Mouse (Mus musculus): ENCODE data around the gene Mepe.

Gene Mepe

DNA sequence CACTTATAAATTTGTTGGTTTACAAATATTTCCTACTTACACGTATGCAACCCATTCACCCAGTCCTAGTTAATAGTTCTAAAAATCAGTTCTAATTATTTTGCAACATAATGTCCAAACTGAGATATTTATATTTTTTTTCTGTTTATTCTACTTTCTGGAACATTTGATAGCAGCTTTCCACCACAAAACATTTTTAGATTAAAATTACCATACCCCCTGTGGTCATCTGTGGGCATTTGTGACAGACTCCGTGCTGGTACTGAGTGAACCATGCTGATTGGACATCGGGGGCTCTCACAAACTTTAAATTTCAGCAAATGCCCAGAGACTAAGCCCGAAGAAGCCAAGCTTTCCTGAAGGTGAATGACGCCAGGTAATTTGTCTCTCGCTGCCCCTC lies at the start of gene Mepe:
TSS of gene Mepe (plus strand) at position 301 of the 400 bp plus-strand sequence.
- DNase-seq (ENCODE audit: low read depth, low spot score): no peak

DNA sequence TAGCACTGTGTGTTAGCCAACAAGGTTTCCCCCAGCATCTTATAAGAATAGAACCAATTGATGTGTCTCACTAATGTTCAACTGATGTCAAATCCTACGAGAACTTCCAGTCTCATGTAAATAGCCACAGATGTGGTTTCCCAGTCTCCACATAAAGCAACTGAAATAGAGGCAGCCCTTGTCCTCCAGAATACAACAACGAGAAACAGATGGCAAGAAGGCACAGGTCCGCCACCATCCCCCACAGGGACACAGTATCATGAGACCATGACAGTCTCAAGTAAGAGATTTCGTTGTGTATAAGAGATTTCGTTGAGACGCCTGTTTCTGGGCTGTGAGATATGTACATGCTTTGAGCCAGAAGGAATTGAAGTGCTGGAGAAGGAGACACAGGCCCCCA lies 30.9 kb upstream of the Mepe start:
- DNase-seq (ENCODE audit: low read depth, low spot score): peak; percentile 5

DNA sequence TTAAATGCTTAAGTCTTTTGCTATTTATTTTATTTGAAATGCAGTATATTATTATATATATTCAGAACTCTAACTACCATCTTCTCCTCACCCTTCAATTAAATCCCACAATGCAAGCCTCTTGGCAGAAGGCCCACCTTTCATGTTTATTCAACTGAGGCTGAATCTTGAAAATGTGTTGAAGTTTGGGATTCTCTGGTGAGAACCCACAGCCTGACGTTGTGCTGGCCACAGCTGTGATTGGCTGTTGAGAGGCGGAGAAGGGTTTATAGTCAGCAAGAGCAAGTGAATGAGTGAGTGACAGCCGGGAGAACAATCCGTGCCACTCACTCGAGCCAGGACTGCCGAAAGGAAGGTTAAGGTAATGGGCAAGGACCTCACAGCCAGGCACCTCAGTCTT lies 26.1 kb upstream of the Mepe start, which contains the start of gene Ibsp:
TSS of gene Ibsp (plus strand) at position 178 of the 400 bp plus-strand sequence.
- DNase-seq (ENCODE audit: low read depth, low spot score): no peak

DNA sequence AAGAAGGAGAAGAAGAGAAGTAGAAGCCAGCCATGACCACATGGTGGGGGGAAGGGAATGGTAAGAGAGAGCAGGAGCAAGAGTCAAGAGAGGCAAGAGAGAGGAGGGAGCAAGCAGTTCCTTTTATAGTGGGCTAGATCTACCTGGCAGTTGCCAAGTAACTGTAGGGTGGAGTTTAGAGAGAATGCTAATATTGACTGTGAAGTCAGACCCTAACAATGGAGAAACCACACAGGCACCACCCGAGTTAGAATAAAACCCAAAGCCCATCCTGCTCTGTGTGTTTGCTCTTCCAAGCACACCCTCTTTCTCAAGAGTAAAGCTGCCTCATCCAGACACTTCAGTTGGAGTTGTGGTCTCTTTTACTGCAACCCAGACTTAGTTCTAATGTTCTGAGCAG lies 11.1 kb upstream of the Mepe start:
- no peak for DNase-seq (ENCODE audit: low read depth, low spot score)

DNA sequence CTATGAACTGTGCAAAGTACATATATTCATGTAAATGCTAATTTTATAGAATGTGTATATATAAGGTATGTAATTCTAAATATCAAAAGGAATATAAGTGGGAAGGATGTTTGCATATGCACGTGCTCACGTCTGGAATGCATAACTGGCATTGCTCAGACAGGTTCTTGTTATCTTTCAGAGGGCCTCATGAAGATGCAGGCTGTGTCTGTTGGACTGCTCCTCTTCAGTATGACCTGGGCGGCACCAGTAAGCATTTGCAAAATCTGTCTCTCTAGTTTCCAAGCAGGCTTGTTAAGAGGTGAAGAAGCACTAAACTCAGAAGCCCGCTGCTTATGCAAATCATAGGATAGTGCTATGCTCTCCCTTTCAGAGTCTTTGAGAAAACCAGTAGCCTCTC lies 1.8 kb downstream of the Mepe start:
- no peak for DNase-seq (ENCODE audit: low read depth, low spot score)

DNA sequence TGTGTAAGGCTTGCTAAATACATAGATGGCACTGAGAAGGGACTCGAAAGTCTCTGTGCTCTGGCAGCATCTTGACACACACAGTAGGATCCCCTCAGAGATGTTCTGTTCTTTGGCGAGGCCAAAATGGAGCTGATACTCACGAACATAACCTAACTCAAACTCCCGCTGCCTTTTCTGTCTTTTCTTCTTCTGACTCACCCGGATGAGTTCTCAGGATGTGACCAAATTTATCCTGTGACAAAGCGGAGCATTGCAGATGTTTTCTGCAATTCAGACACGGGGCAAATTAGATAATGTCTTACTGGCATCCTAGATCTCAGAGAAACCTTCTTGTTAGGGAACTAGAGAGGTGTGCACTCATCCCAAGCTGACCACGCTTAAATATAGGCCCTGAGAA lies 2.3 kb downstream of the Mepe start:
- DNase-seq (ENCODE audit: low read depth, low spot score): no peak

DNA sequence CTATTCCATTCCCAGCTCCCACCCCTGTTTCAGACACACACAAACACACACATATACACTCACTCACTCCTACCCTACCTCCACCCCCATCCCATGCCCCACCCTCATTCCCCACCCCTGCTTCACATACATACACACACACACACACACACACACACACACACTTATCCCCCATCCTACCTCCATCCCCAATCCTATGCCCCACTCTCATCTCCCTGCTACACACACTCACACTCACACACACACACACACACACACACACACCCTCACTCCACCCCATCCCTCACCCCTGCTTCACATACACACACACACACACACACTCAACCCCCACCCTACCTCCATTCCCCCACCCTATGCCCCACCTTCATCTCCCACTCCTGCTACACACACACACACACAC lies 2.7 kb downstream of the Mepe start:
- no peak for DNase-seq (ENCODE audit: low read depth, low spot score)

DNA sequence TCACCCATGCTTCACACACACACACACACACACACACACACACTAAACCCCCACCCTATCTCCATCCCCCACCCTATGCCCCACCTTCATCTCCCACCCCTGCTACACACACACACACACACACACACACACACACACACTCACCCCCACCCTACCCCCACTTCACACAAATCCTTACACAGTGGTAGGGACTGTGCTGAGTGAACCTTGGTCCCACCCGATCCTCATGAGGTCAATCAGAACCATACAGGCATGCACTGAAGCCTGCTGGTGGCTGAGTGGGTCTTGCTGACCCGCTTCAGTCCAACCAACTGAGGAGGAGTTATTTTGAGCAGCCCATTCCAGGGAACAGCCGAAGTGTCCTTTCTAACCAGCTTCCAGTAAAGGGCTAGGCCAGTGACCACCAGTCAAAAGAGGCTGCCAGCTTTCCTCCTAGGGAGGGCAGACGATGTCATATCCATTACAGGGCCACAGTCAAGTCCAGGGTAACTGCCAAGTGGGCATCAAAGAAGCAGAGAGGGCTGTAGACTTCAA lies 3.3 kb downstream of the Mepe start:
- DNase-seq (ENCODE audit: low read depth, low spot score): no peak

DNA sequence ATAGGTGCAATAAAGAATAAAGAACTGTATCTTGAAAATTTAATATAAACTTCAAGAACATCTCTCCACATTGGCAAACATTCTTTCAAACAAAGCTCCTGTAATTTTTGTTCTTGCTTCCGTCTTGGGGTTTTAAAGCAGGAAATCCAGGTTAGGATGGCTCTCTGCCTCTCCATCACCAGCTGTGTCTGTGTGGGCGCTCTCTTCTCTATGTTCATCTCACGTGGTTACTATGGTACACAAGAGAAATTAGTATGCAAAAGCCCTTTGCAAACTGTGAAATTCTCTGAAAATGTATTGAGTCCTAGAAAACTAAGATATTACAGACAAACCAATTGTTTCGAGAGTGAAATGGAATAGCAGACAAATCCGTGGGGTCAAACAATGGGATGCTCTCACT lies 4.3 kb downstream of the Mepe start:
- DNase-seq (ENCODE audit: low read depth, low spot score): no peak

DNA sequence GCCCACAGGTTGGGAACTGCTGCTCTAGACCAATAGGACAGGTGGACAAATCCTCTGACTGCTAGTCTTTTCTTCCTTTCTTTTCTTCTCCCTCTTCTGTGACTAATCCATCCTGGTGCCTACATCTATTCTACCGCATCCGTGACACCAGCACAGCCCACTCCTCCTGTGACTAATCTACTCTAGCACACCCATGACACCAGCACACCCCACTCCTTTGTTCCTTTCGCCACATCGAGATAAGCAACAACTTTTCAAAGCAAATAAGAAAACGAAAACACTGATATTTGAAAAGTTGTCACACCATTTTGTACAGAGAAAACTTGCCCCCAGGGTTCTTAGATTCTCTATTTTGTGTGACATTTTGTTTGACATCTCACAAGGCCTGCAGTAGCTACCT lies 5.0 kb downstream of the Mepe start:
- no peak for DNase-seq (ENCODE audit: low read depth, low spot score)

DNA sequence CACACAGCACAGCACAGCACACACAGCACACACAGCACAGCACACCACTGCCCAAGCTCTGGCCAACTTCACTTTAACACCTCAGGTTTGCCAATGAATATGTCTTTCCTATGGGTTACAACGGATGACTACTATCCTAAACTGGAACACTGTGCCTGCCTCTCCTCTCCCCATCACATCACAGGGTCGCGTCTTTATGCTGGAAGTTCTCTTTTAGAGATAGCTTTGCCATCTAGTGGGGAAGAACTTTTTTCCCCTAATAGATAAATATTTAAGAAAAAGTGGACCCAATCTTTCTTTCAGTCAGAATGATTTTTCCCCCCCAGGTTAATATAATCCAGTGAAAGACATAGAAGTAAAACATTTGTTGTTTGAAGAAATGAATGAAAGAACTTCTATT lies 7.2 kb downstream of the Mepe start:
- DNase-seq (ENCODE audit: low read depth, low spot score): no peak

DNA sequence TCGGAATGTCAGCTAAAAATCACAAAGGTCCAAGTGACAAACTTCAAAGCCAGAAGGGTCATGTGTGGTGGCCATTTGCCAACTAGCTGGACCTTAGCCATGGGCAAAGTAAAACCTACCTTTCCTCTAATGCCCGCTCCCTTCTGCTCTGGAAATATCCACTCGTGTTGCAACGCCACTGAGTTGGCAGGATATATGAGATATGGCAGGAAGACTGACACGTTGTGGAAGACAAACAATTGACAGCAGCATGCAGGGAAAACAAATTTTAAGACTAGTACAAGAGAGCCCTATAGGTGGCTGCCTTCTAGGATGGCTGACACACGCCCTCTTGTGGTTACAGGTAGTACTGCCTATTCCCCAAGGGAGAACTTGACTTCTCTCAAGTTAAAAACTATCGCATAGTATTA lies 8.1 kb downstream of the Mepe start:
- DNase-seq (ENCODE audit: low read depth, low spot score): peak; percentile 89

DNA sequence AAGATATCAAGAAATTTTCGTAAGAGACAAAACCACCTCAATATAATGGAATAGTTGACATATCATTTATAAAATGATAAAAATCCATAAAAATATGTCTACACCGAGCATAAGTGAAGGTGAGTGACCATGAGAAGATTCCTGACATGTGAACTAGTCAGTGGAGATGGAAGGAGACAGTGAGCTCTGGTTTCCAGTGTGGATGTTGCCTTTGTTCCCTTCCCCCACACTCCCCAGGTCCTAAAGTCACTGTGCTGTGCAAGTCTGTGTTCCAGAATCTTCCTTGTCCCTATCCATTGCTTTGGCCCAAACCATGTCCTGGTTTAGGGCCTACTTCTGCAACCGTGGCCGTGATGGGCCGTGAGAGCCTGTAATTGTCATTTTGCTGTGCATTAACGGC lies 8.5 kb downstream of the Mepe start:
- DNase-seq (ENCODE audit: low read depth, low spot score): no peak

DNA sequence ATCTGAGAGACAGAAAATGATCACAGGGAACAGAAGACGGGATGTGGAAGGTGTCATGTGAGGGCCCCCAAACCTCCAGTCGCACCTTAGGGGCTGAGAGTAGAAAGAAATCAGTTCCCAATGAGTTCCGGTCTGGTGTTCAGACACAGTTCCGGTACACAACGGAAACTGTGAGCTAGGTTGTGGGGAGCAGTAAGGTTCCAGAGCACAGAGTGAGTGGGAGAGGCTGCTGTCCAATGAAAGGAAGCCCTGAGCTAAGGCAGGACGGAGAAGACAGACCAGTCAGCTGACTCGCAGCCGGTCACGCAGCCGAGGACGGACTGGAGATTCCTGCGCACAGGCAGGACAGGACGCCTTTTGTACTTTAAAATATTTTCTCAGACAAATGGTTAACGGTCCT lies 9.4 kb downstream of the Mepe start:
- no peak for DNase-seq (ENCODE audit: low read depth, low spot score)

DNA sequence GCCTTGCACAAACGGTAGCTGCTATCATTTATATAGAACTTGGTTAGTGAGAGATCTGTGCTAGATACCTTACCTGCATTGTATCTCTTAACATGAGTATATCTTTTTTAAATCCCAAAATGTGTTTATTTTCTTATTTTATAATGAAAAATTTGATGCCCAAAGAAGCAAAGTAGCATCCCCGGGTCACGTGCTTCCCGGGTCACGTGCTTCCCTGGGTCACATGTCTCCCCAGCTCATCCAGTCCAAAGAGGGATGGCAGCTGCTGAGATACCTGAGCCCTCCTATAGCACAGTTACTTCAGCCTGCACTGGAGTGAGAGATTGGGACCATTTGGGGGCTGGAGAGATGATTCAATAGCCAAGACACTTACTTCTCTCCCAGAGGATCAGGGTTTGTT lies 10.8 kb downstream of the Mepe start:
- DNase-seq (ENCODE audit: low read depth, low spot score): no peak

DNA sequence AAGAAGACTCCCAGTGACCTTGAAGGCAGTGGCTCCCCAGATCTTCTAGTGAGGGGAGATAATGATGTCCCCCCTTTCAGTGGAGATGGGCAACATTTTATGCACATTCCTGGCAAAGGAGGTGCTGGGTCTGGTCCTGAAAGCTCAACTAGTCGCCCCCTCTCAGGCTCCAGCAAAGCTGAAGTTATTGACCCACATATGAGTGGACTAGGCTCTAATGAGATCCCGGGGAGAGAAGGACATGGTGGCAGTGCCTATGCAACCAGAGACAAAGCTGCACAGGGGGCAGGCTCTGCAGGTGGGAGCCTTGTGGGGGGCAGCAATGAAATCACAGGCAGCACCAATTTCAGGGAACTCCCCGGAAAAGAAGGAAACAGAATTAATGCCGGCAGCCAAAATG lies 12.4 kb downstream of the Mepe start:
- no peak for DNase-seq (ENCODE audit: low read depth, low spot score)

DNA sequence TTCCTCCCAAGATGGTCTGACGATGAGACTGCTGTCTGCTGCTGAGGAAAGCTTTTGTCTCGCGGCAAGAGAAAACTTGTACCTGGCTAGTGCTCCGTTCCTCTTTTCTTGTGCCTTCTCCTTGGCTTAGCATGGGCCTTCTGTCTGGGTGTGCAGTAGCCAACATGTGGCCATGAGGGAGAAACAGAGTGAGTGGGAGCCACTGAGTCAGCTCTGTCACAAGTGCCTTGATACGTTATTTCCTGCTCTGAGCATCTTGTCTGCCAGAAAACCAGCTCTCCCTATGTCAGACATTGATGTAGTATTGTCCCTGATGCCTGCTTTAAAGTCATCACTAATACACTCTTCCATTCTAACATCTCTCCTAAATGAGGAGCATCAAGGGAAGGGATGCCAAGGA lies 13.9 kb downstream of the Mepe start:
- DNase-seq (ENCODE audit: low read depth, low spot score): no peak

DNA sequence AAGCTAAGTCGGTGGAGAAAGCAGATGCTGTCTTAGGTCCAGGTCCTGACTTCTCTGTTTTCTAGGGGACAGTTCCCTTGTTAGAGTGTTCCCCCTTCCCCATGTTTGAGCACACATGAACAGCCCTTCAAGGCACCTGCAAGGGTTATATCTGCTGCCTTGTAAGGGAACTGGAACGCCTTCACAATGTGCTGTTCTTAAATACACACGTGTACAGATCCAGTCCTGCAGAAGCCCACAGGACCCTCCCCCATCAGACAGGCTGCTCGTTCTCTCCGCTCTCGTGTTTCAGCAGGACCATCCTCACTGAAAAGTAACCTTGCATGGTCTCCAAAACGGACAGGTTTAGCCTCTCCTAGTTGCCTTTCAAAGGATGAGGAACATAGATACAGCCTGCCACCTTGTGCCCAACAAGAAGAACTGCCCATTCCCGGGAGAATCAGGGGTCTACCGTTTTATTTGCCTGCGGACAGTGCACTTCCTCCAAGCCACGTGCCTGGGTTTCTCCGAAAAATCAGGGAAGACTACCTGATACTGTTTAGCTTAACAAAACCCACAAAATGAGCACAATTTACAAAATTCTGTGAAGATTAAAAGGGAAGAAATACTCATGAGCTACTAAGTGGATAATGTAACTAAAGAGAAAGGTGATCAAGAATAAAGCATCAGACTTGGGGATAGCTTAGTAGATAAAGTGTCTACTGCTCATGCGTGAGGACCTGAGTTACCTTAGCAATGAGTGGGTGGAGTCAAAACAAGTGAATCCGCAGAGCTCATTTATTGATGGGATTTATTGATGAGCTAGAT lies 14.8 kb downstream of the Mepe start:
- peak; percentile 85 for DNase-seq (ENCODE audit: low read depth, low spot score)

DNA sequence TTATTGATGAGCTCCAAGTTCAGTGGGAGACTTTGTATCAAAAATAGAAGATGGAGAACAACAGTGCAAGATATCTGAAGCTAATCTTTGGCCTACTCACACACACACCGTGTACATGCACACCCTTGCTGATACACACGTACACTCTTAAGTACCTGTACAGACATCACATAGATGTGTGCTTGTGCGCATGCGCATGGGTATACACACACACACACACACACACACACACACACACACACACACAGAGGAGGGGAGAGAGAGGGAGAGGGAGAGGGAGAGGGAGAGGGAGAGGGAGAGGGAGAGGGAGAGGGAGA lies 15.3 kb downstream of the Mepe start:
- no peak for DNase-seq (ENCODE audit: low read depth, low spot score)

DNA sequence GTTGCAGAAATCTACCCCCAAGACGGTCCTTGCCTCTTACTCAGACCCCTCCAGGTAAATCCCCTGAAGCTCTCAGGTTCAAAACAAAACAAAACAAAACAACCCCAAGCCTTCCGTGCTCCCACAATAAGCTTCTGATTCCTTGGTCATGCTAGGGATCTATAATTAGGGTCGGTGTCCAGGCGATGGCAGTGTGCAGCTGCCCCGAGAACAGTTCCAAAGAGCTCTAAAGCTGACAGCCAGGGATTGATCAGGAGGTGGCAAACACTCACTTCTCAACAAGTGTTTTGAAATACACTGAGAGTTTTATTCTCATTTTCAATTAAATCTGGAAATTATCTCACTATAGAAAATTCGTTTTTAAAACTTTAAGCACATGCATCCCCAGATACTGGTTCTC lies 17.8 kb downstream of the Mepe start:
- peak; percentile 63 for DNase-seq (ENCODE audit: low read depth, low spot score)

DNA sequence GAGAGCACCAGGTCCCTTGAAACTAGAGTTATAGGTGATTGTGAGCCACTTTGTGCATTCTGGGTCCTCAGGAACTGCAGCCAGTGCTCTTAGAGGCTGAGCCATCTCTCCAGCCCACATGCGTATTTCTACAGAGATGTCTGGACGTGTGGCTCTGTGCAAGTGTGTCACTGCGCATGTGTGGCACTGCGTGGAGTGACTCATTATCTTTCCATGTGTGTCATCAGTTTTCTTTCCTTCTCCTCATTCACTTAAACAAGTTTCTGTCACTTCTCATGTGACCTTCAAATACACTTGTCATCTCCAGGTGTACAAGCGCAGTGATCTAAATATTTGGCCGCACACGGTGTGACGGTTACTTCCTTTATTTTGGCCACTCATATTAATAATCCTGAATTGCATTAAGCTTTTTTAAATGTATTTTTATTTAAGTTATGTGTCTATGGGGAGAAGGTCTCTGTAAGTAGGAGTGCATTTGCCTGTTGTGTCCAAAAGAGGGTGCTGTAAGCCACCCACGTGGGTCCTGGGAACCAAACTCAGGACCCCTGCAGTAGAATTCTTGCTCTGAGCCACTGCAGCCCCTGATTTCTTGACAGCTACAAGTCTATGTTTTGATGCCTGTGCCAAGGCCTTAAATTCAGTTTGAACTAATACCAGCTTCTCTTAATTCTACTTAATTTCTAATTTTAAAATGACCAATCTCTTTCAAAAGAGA lies 19.6 kb downstream of the Mepe start:
- DNase-seq (ENCODE audit: low read depth, low spot score): peak; percentile 70

DNA sequence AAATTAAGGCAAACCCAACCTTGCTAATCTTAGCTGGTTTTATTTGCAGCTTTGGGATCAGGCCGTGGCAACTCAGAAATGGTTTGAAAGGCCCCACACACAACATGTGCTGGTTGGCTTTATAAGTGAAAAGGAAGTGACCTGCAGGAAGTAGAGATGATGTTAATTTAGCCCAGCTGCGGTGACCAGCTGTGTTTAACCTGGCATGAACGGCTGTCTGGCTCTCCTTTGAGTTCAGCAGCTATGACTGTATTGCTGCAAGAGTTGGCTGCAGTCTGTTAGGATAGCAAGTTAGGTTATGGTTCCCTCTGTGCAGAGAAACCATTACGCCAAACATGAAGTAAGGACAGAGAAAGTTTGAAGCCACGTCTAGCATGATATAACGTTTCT lies 20.1 kb downstream of the Mepe start:
- DNase-seq (ENCODE audit: low read depth, low spot score): peak; percentile 67

DNA sequence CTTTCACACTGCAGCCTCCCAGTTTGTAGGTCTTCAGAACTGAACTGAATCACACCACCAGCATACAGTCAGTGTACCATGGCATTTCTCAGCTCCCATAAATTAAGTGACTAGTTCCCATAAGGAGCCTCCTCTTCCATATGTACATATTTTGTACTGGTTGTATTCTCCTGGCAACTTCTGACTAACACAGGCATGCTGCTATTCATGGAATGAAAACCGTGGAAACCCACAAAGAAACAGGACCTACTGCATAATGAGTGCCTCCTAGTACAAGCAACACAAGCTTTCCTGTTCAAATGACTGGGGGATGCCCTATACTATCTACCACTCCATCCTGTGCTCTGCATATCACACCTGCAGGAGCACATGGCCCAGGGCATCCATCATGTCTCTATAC lies 25.9 kb downstream of the Mepe start:
- peak; percentile 30 for DNase-seq (ENCODE audit: low read depth, low spot score)

Data from 3T3-L1 (cell line).